Mouse (Mus musculus): Measurements from ENCODE around the gene Cenpo. TPM values are rescaled to one million over a fixed set of nuclear protein-coding genes. Genes with fewer than 3 reads are reported as not detected.
A peak's percentile ranks its signal among the peaks of the same experiment; 100 is the strongest.
"Not testable (repeated sequence)": the region's sequence is repeated elsewhere in the genome, so short reads cannot be mapped to it uniquely, and the experiment has no call there.

Gene Cenpo
- polyA plus RNA-seq, 1 experiment from 2014 or later = 9.8 TPM

DNA sequence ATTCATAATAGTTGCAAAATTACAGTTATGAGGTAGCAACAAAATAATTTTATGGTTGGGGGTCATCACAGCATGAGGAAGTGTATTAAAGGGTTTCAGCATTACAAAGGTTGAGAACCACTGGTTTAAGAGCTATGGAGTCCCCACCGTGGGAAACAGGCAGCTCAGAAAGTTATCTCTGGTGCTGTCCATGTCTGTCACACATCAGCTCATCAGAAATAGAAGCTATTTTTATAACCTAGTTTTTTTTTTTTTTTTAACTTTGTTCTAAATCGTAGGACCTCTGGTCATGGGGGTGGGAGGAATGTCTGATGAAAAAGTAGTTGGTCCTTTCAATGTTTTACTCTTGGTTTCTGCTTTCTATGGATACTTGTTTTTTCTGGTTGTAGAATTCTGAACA, 9.7 kb upstream of the Cenpo start:
- Histone ChIP-seq H3K27ac (ENCODE audit: low read length) (no peak overlapping the region), H3K4me2 (ENCODE audit: low read depth, low read length) (no peak overlapping the region), H3K4me3 (ENCODE audit: low read length) (no peak overlapping the region), H3K4me1 (ENCODE audit: control insufficient read depth, insufficient read depth, low read length) (peaks cover 6% of the 10 kb centered on the region; the same call in 1 of the 2 replicates), H3K9ac (ENCODE audit: low read length) (no peak overlapping the region), H3K9me3 (replicated peaks; ENCODE audit: control insufficient read depth, low read length) (no peaks in the 10 kb centered on the region), H3K27me3 (ENCODE audit: control insufficient read depth, insufficient read depth, low read length) (no peaks in the 10 kb centered on the region), H3K36me3 (ENCODE audit: control insufficient read depth, insufficient read depth) (peaks cover 7% of the 10 kb centered on the region; the same call in 1 of the 2 replicates)
- ATAC-seq (replicated peaks; ENCODE audit: extremely low read depth, insufficient read depth, low FRiP score) = no peak; the same call in 1 of the 2 replicates
- 37% methylated on average over 2 of the region's 2 CpGs for WGBS

GRCm38 (mm10) chr12:4240281-4240680, 6.2 kb upstream of the Cenpo start:
- not testable (repeated sequence) for H3K4me3 ChIP-seq (ENCODE audit: low read length); H3K4me1 ChIP-seq (ENCODE audit: control insufficient read depth, insufficient read depth, low read length); H3K4me2 ChIP-seq (ENCODE audit: low read depth, low read length); H3K36me3 ChIP-seq (ENCODE audit: control insufficient read depth, insufficient read depth); H3K9ac ChIP-seq (ENCODE audit: low read length); H3K9me3 ChIP-seq (replicated peaks; ENCODE audit: control insufficient read depth, low read length); ATAC-seq (replicated peaks; ENCODE audit: extremely low read depth, insufficient read depth, low FRiP score); H3K27me3 ChIP-seq (ENCODE audit: control insufficient read depth, insufficient read depth, low read length); H3K27ac ChIP-seq (ENCODE audit: low read length)
- WGBS = 59% methylated on average over 8 of the region's 8 CpGs

DNA sequence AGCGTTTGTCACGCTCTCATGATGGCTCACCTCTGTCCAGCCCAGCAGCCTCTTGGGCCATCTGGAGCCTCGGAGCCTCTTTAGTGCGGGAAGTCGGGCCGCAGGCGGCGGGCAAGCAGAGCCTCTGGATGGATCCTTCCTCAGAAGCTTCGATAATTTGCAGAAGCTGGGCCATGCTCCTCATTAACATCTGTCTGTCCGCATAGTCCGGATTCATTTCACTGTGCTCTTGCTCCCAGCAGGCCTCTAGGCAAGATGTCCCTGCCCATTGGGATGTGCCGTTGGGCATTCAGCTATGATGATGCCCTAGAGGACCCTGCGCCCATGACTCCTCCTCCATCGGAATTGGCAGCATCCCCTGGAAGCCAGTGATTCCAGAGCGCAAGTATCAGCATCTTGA, 3.4 kb upstream of the Cenpo start:
- H3K9ac ChIP-seq (ENCODE audit: low read length) = no peak overlapping the region
- no peaks in the 10 kb centered on the region for H3K9me3 ChIP-seq (replicated peaks; ENCODE audit: control insufficient read depth, low read length)
- H3K36me3 ChIP-seq (ENCODE audit: control insufficient read depth, insufficient read depth) = peaks cover 4% of the 10 kb centered on the region; the same call in 1 of the 2 replicates
- H3K4me2 ChIP-seq (ENCODE audit: low read depth, low read length) = no peak overlapping the region
- no peak overlapping the region for H3K4me3 ChIP-seq (ENCODE audit: low read length)
- ATAC-seq (replicated peaks; ENCODE audit: extremely low read depth, insufficient read depth, low FRiP score) = no peak
- no peak overlapping the region for H3K27ac ChIP-seq (ENCODE audit: low read length)
- H3K27me3 ChIP-seq (ENCODE audit: control insufficient read depth, insufficient read depth, low read length) = no peaks in the 10 kb centered on the region
- peaks cover 16% of the 10 kb centered on the region for H3K4me1 ChIP-seq (ENCODE audit: control insufficient read depth, insufficient read depth, low read length)
- 89% methylated on average over 15 of the region's 15 CpGs for WGBS

DNA sequence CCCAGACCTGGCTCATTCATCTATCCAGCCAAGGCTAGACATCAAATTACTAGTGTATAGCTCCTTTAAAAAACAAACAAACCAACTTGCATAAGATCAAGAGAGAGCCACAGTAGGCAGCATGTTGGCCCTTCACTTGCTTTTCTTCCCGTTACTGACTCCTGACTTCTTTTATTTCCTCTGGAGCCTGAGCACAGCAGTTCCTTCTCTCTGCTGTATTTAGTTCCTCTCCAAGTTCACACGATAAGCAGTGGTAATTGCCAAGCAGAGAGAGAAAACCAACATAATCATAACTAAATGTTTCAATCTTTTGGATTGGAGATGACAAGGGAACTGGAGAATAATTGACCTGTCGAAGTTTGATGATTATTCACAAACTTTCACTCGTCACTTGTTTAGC, 1.3 kb downstream of the Cenpo start:
- Histone ChIP-seq H3K4me1 (ENCODE audit: control insufficient read depth, insufficient read depth, low read length) (peaks cover 12% of the 10 kb centered on the region), H3K4me2 (ENCODE audit: low read depth, low read length) (peak overlapping the region; percentile 74), H3K36me3 (ENCODE audit: control insufficient read depth, insufficient read depth) (peaks cover 17% of the 10 kb centered on the region), H3K9me3 (replicated peaks; ENCODE audit: control insufficient read depth, low read length) (no peaks in the 10 kb centered on the region), H3K27me3 (ENCODE audit: control insufficient read depth, insufficient read depth, low read length) (no peaks in the 10 kb centered on the region), H3K9ac (ENCODE audit: low read length) (peak overlapping the region; percentile 85), H3K27ac (ENCODE audit: low read length) (no peak overlapping the region), H3K4me3 (ENCODE audit: low read length) (peak overlapping the region; percentile 71)
- WGBS = 38% methylated on average over 4 of the region's 4 CpGs
- no peak for ATAC-seq (replicated peaks; ENCODE audit: extremely low read depth, insufficient read depth, low FRiP score)

DNA sequence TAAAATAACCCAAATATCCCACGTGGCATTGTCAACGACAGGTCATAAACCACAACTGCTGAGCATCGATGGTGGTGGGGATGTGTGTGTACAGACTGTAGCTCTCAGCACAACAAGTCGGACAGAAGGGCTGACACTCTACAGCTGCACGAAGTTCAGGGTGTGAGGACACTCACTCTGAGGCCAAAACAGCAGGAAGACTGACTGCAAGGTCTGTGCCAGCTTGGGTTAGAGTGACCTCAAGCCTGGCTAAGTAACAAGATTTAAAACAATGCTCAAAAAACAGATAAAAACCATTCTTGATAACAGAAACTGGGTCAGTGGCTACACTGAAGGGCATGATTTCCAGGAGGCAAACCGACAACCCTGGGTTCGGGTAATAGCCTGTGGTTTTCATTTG, 3.9 kb downstream of the Cenpo start:
- Histone ChIP-seq H3K9me3 (replicated peaks; ENCODE audit: control insufficient read depth, low read length) (no peaks in the 10 kb centered on the region), H3K9ac (ENCODE audit: low read length) (no peak overlapping the region), H3K4me3 (ENCODE audit: low read length) (no peak overlapping the region), H3K4me2 (ENCODE audit: low read depth, low read length) (no peak overlapping the region), H3K27me3 (ENCODE audit: control insufficient read depth, insufficient read depth, low read length) (no peaks in the 10 kb centered on the region), H3K27ac (ENCODE audit: low read length) (no peak overlapping the region), H3K4me1 (ENCODE audit: control insufficient read depth, insufficient read depth, low read length) (peaks cover 12% of the 10 kb centered on the region), H3K36me3 (ENCODE audit: control insufficient read depth, insufficient read depth) (peaks cover 23% of the 10 kb centered on the region)
- ATAC-seq (replicated peaks; ENCODE audit: extremely low read depth, insufficient read depth, low FRiP score) = no peak
- WGBS = 90% methylated on average over 7 of the region's 7 CpGs

DNA sequence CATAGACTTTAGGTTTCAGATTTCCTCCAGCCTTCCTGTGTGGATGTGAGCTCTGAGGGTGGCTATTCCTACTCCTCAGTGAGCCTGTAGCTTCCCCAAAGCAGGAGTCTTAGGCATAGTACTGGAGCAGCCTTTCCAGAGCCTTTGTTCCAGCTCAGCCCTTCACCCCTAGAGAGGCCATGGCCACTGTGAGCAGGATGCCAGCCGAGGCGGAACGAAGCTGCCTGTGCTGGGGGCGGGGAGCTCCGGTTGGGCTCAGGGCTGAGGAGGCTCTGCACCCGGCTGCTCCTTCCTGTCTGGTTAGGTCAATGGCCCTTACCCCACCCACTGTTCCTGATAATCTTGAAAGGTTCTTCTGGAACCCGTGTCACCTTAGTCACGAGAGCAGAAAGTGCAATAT, 21.2 kb downstream of the Cenpo start:
- Histone ChIP-seq H3K9me3 (replicated peaks; ENCODE audit: control insufficient read depth, low read length) (no peaks in the 10 kb centered on the region), H3K27ac (ENCODE audit: low read length) (no peak overlapping the region), H3K4me1 (ENCODE audit: control insufficient read depth, insufficient read depth, low read length) (no peaks in the 10 kb centered on the region), H3K4me3 (ENCODE audit: low read length) (no peak overlapping the region), H3K36me3 (ENCODE audit: control insufficient read depth, insufficient read depth) (peaks cover 32% of the 10 kb centered on the region), H3K9ac (ENCODE audit: low read length) (no peak overlapping the region), H3K4me2 (ENCODE audit: low read depth, low read length) (no peak overlapping the region), H3K27me3 (ENCODE audit: control insufficient read depth, insufficient read depth, low read length) (no peaks in the 10 kb centered on the region)
- 58% methylated on average over 8 of the region's 8 CpGs for WGBS
- no peak for ATAC-seq (replicated peaks; ENCODE audit: extremely low read depth, insufficient read depth, low FRiP score)

DNA sequence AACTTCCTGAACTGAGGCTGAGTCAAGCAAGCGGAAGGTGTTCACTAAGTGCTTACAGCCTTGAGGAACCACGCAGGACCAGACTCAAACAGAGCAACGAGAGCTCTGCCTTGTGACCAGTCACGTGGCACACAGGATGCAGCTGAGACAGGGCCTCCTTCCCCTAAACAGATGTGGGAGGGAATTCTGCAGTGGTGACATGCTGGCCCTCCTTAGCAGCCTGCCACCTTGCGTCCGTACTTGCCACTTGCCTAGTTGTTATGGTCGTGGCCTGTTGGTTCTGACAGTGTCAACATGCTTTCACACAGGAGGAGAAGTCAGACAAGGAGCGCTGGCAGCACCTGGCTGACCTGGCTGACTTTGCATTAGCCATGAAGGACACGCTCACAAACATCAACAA, 22.9 kb downstream of the Cenpo start:
- no peaks in the 10 kb centered on the region for H3K9me3 ChIP-seq (replicated peaks; ENCODE audit: control insufficient read depth, low read length)
- no peak overlapping the region for H3K9ac ChIP-seq (ENCODE audit: low read length)
- no peak overlapping the region for H3K4me3 ChIP-seq (ENCODE audit: low read length)
- ATAC-seq (replicated peaks; ENCODE audit: extremely low read depth, insufficient read depth, low FRiP score) = no peak
- WGBS = 76% methylated on average over 9 of the region's 9 CpGs
- H3K4me2 ChIP-seq (ENCODE audit: low read depth, low read length) = no peak overlapping the region
- peaks cover 27% of the 10 kb centered on the region for H3K36me3 ChIP-seq (ENCODE audit: control insufficient read depth, insufficient read depth)
- no peaks in the 10 kb centered on the region for H3K27me3 ChIP-seq (ENCODE audit: control insufficient read depth, insufficient read depth, low read length)
- no peak overlapping the region for H3K27ac ChIP-seq (ENCODE audit: low read length)
- H3K4me1 ChIP-seq (ENCODE audit: control insufficient read depth, insufficient read depth, low read length) = no peaks in the 10 kb centered on the region

- Histone ChIP-seq H3K27ac (ENCODE audit: low read length) (no peak overlapping the region), H3K9me3 (replicated peaks; ENCODE audit: control insufficient read depth, low read length) (no peaks in the 10 kb centered on the region), H3K4me1 (ENCODE audit: control insufficient read depth, insufficient read depth, low read length) (no peaks in the 10 kb centered on the region), H3K4me2 (ENCODE audit: low read depth, low read length) (no peak overlapping the region), H3K9ac (ENCODE audit: low read length) (no peak overlapping the region), H3K4me3 (ENCODE audit: low read length) (no peak overlapping the region), H3K36me3 (ENCODE audit: control insufficient read depth, insufficient read depth) (peaks cover 17% of the 10 kb centered on the region), H3K27me3 (ENCODE audit: control insufficient read depth, insufficient read depth, low read length) (no peaks in the 10 kb centered on the region)
- 93% methylated on average over 9 of the region's 9 CpGs for WGBS
- ATAC-seq (replicated peaks; ENCODE audit: extremely low read depth, insufficient read depth, low FRiP score) = no peak
Measured at GRCm38 (mm10) chr12:4209196-4209595, 24.9 kb downstream of the Cenpo start.

DNA sequence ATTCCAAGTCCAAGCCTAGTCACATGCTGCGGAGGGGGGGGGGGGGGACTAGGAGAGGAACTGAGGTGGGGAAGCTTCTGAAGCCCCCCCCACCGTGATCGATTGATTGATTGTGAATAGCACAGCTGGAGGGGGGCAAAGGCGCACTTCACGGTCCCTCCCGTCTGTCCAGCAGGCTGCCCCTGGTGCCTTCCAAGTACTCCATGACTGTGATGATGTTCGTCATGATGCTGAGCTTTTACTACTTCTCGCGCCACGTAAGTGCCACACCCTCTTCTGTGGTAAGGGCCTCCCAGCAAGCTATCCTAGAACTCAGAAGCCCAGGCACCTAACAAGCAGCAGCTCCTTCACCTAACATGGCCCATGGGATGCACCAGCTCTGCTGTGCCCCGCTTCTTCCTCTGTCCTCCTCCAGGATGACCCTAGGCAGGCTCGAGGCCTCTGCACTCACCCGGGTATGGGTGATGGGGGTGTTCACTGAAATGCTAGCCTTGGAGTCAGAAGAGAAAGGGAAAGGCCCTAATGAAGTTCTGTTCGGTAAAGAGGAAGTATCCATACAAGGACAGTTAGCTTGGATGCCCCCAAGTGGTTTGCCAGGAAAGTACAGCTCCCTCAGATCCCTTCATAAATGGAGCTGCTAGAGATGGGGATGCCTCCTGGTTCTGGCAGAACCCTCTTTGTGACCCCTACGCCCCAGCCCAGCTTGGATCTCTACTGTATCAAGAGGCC, 25.5 kb downstream of the Cenpo start:
- no peaks in the 10 kb centered on the region for H3K27me3 ChIP-seq (ENCODE audit: control insufficient read depth, insufficient read depth, low read length)
- no peaks in the 10 kb centered on the region for H3K4me1 ChIP-seq (ENCODE audit: control insufficient read depth, insufficient read depth, low read length)
- H3K9me3 ChIP-seq (replicated peaks; ENCODE audit: control insufficient read depth, low read length) = no peaks in the 10 kb centered on the region
- no peak overlapping the region for H3K27ac ChIP-seq (ENCODE audit: low read length)
- 0 out of 2 replicates have a peak, but pooled peaks have one; percentile 23 for ATAC-seq (replicated peaks; ENCODE audit: extremely low read depth, insufficient read depth, low FRiP score)
- WGBS = 75% methylated on average over 15 of the region's 15 CpGs
- peaks cover 13% of the 10 kb centered on the region for H3K36me3 ChIP-seq (ENCODE audit: control insufficient read depth, insufficient read depth)
- no peak overlapping the region for H3K9ac ChIP-seq (ENCODE audit: low read length)
- no peak overlapping the region for H3K4me2 ChIP-seq (ENCODE audit: low read depth, low read length)
- H3K4me3 ChIP-seq (ENCODE audit: low read length) = no peak overlapping the region
